Mouse (Mus musculus) ovary, postnatal 14 days (tissue): Measurements from ENCODE around the gene BC037034.
A peak's percentile ranks its signal among the peaks of the same experiment; 100 is the strongest.
"Not testable (repeated sequence)": the region's sequence is repeated elsewhere in the genome, so short reads cannot be mapped to it uniquely, and the experiment has no call there.

Source experiments
- DNase-seq: peaks from one replicate; pipeline ENCODE4 v3.0.0; 2022; ENCODE audit warnings: low spot score

BC037034 gene

GRCm38 (mm10) chr5:138262001-138262400 lies 1.8 kb downstream of the BC037034 start:
- no peak for DNase-seq

GRCm38 (mm10) chr5:138260834-138261233 lies 3.0 kb downstream of the BC037034 start:
- DNase-seq = no peak

- DNase-seq = no peak
These were observed 3.8 kb downstream of the BC037034 start for GRCm38 (mm10) chr5:138260051-138260450.

DNA sequence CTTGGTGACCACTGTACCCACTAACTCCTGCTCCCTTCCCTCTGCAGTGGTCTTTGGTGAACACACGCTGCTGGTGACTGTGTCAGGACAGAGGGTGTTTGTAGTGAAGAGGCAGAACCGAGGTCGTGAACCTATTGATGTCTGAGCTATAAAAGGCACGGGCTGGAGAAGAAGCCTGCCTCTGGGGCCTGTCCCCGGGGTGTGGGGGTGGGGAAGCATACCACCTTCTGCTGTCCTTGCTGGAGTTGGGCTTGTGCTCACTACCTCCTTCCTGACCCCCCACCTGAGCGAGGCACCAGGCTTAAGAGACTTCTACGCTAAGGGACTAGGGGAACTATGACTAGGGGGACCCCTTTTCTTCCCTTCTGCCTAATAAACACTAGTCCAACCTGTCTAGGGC lies 4.8 kb downstream of the BC037034 start:
- no peak for DNase-seq

- no peak for DNase-seq
These were observed 5.3 kb downstream of the BC037034 start for GRCm38 (mm10) chr5:138258542-138258941.

- no peak for DNase-seq
These were observed 5.8 kb downstream of the BC037034 start for GRCm38 (mm10) chr5:138258078-138258477.

- no peak for DNase-seq
These were observed 6.3 kb downstream of the BC037034 start for GRCm38 (mm10) chr5:138257585-138257978.

DNA sequence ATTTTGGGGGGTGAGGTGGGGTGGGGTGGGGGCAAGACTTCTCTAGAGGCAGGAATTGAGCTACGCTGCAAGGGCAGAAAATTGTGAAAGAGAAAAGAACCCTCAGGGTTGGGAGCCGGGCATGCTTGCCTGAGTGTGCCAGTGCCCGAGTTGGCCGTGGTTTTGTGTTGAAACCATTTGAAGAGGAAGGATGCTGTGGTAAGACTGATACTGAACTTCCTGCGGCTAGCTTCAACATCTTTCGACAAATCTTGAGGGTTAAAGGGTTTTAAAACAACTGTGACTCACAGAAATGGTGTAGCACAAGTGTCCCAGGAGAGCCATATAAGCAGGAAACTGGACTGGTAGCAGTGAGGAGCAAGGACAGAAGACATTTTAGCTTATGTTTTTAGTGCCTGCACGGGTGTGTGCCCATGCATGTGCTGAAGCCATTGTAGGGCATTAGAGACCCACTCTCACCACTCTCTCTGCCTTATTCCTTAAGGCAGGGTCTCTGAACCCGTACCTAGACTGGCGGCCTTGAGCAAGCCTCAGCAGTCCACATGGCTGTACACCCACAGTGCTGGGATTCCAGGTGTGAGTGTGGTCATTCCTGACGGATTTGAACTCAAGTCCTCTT lies 6.8 kb downstream of the BC037034 start:
- no peak for DNase-seq

DNA sequence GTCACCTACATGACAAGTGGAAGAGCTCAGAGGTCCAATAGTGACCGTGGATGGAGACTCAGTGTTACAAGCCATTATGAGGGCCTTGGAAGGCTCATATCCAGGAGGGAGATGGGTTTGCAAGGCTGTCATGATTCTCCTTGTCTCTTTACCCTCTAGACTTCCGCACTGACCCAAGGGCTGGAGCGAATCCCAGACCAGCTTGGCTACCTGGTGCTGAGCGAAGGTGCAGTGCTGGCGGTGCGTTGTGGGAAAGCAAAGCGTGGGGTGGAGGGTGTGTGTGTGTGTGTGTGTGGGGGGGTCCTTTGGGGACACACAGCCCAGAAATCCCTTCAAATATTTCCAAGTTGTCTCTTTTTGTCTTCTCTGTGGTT lies 7.8 kb downstream of the BC037034 start:
- DNase-seq = no peak

- DNase-seq = peak; percentile 88
These were observed 8.3 kb downstream of the BC037034 start, which contains the start of gene Lamtor4 for GRCm38 (mm10) chr5:138255353-138256093. Gene Lamtor4, plus strand, starts transcription at chr5:138255482.

- DNase-seq = no peak
These were observed 10.8 kb downstream of the BC037034 start for GRCm38 (mm10) chr5:138253061-138253460.

GRCm38 (mm10) chr5:138251144-138251543 lies 12.7 kb downstream of the BC037034 start:
- no peak for DNase-seq

- DNase-seq = no peak
These were observed 22.3 kb downstream of the BC037034 start for GRCm38 (mm10) chr5:138241511-138241910.

GRCm38 (mm10) chr5:138234224-138234623 lies 29.6 kb downstream of the BC037034 start:
- no peak for DNase-seq

DNA sequence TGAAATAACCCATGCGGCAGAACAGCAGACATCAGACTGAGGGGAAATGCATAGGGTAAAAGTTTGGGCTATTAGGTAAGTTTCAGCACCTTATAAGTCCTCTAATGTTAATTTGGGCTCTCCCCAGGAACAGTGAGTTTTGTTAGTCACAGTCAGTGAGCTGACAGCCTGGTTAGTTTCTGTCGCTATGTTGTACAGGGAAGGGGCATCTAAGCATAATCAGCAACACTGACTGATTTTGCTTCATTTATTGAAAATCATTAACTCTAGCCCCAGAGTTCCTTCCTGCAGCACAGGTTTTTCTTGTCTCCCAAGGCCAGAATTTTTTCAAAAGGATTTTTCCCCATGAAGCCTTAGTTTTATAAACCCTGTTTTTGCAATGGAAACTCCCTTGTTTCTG lies 30.1 kb downstream of the BC037034 start:
- no peak for DNase-seq

GRCm38 (mm10) chr5:138229511-138229910 lies 34.3 kb downstream of the BC037034 start:
- no peak for DNase-seq

GRCm38 (mm10) chr5:138228026-138228425 lies 35.8 kb downstream of the BC037034 start:
- peak; percentile 22 for DNase-seq

GRCm38 (mm10) chr5:138227367-138227766 lies 36.5 kb downstream of the BC037034 start:
- no peak for DNase-seq

DNA sequence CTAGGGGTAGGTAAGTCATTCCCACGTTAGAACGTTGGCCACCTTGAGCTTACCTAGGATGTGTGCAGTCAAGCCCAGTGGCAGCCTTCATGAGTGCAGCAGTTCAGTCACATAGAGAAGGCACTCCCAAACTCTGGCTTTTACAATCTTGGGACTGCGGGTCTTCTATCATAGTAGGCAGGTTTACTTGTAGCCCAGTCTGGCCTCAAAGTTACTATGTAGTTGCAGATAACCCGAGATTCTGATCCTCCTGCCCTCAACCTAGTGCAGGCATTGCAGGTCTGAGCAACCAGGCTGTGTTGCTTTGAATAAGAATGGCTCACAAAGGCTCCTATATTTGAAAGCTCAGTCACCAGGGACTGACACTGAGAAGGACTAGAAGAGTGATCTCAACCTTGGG lies 37.3 kb downstream of the BC037034 start:
- no peak for DNase-seq

GRCm38 (mm10) chr5:138225700-138226099 lies 38.1 kb downstream of the BC037034 start, which contains the start of gene Nxpe5:
Gene Nxpe5, plus strand, starts transcription at chr5:138225898.
- no peak for DNase-seq

DNA sequence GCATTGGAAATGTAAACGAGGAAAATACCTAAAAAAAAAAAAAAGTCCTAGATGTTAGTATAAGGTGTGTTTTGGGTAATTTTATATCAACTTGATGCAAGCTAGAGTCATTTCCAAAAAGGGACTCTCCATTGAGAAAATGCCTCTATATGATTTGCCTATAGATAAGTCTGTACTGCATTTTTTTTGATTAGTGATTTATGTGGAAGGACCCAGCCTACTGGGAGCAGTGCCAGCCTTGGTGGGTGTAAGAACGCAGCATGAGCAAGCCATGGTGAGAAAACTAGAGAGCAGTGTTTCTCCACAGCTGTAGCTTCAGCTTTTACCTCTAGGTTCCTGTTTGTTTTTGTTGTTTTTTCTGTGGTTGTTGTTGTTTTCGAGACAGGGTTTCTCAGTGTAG lies 40.5 kb downstream of the BC037034 start:
- no peak for DNase-seq

DNA sequence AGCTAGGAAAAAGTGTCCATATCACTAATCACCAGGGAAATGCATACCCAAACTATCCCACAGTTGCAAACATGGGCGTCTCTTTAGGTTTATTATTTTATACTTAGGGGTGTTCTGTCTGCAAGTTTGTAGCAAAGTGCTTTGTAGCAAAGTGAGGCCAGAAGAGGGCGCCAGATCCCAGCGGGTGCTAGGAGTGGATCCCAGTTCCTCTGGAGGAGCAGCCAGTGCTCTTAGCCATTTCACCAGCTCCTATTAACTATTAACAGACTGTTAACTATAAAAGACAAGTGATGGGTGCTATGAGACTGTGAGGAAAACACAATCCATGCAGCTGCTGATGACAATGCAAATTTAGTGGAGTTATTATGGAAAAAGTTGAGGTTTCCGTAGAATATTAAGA lies 41.7 kb downstream of the BC037034 start:
- DNase-seq = peak; percentile 90

GRCm38 (mm10) chr5:138219864-138220263 lies 44.0 kb downstream of the BC037034 start:
- DNase-seq = no peak

DNA sequence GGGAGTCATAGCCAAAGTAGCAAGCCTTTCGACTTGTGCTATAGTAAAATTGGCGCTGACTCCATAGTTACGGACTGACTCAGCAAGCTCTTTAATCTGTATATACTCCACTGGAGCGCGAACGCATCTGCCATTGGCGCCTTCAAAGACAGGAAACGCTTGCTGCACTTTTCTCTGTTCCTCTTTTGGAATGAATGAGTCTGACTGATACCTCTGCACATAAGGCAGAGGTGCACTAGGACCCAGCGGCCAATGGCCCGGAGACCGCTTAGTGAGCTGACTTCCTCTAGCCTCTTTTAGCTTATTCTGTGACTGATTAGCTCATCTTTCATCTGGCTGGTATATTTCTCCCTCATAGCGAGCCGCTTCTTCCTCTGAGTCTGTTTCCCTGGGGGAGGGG lies 47.2 kb downstream of the BC037034 start:
- DNase-seq = not testable (repeated sequence)
